In the genomic region with DNA sequence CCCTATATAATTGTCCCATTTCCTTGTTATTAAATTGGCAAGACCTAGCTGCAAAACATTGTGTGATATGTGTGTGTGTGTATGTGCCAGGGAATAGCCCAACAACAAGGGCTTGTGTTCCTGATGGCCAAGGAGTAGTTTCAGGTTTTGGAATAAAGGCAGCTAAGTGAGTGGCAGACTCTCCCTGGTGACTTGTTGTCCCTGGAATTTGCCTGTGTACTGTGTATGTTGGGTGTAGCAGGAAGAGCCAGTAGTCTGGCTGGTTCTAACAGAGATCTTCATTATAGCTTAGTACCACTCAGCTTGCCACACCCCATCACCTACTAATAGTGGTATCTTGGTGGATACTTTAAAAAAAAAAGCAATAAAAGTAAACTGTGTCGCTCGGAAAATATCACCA, we compare ENCODE assay signal across 22 mouse cellular contexts. TPM values are rescaled to one million over a fixed set of nuclear protein-coding genes. Genes with fewer than 3 reads are reported as not detected.
"Had no signal": no experiment of that assay in that cellular context is flagged by ENCODE, and none has a peak within 500 bp of the region (broad histone marks: within the 10 kb centered on the region; RNA-seq: fewer than 3 reads in every experiment).

No protein-coding gene starts in this region.

- H3K27me3 ChIP-seq: midbrain, embryonic 13.5 days; midbrain, embryonic 15.5 days; neural tube, embryonic 15.5 days had no signal

- H3K9me3 ChIP-seq: liver, embryonic 13.5 days; lung, embryonic 15.5 days; midbrain, embryonic 13.5 days; midbrain, embryonic 15.5 days had no signal

- H3K9ac ChIP-seq: liver, embryonic 13.5 days; liver, embryonic 15.5 days; liver, postnatal 0 days; lung, embryonic 15.5 days; midbrain, embryonic 13.5 days; midbrain, embryonic 15.5 days; neural tube, embryonic 13.5 days; neural tube, embryonic 15.5 days had no signal

- H3K27ac ChIP-seq: liver, embryonic 13.5 days; liver, embryonic 15.5 days; lung, embryonic 15.5 days; macrophage; midbrain, embryonic 13.5 days; midbrain, embryonic 15.5 days; neural tube, embryonic 13.5 days; neural tube, embryonic 15.5 days had no signal

- H3K4me1 ChIP-seq: liver, embryonic 13.5 days; liver, embryonic 15.5 days; megakaryocyte, embryonic 14.5 days had no signal

- H3K4me3 ChIP-seq: liver, embryonic 13.5 days; liver, embryonic 15.5 days; lung, embryonic 15.5 days; megakaryocyte, embryonic 14.5 days; midbrain, embryonic 13.5 days; midbrain, embryonic 15.5 days; neural tube, embryonic 13.5 days; neural tube, embryonic 15.5 days had no signal

- DNase-seq: liver, embryonic 13.5 days; liver, postnatal 0 days; retina, postnatal 1 day; spleen, adult 18-20 months; thymus, adult 18-20 months; thymus, postnatal 14 days; thymus, postnatal 36 days had no signal

- ATAC-seq: liver, postnatal 0 days; midbrain, embryonic 13.5 days; midbrain, embryonic 15.5 days had no signal

- H3K36me3 ChIP-seq: liver, embryonic 13.5 days; liver, embryonic 15.5 days; lung, embryonic 15.5 days; midbrain, embryonic 13.5 days; midbrain, embryonic 15.5 days; neural tube, embryonic 13.5 days; neural tube, embryonic 15.5 days had no signal

- H3K4me2 ChIP-seq: liver, embryonic 13.5 days; liver, embryonic 15.5 days; lung, embryonic 15.5 days; midbrain, embryonic 11.5 days; midbrain, embryonic 13.5 days; midbrain, embryonic 15.5 days; neural tube, embryonic 13.5 days; neural tube, embryonic 15.5 days had no signal

RNA-seq across cellular contexts. Expression of a gene that starts 12.2 kb away (rescaled TPM):
- polyA plus RNA-seq: macrophage had no signal

RNA-seq across cellular contexts. Expression of a gene that starts 27.8 kb away (rescaled TPM):
- polyA plus RNA-seq: liver, embryonic 15.5 days; liver, postnatal 0 days; lung, embryonic 15.5 days; macrophage; midbrain, embryonic 11.5 days; midbrain, embryonic 13.5 days; midbrain, embryonic 15.5 days; midbrain, postnatal 0 days; neural tube, embryonic 11.5 days; neural tube, embryonic 13.5 days; neural tube, embryonic 15.5 days; small intestine, adult 2 months; stomach, embryonic 14.5 days; stomach, embryonic 16.5 days; thymus, postnatal 0 days had no signal
